Mouse (Mus musculus) ES-Bruce4 (cell line): ENCODE measurements at regions not wholly inside any gene's neighbourhood (a gene's known extent, or its start where the extent isn't known, plus 50 kb on each side); places are given as distances from the start of the nearest gene placed in this dataset.

Experiments used
- H3K27ac ChIP-seq: 2 replicates; pipeline ENCODE4 v1.5.1; 2012; ENCODE audit warnings: low read length, inconsistent platforms; ENCODE audit not compliant: insufficient read depth
- H3K27me3 ChIP-seq: 2 replicates; pipeline ENCODE4 v1.6.1; 2012; ENCODE audit warnings: mild to moderate bottlenecking, low read length, inconsistent platforms; ENCODE audit not compliant: control insufficient read depth, poor library complexity, insufficient read depth, severe bottlenecking
- H3K36me3 ChIP-seq: 2 replicates; pipeline ENCODE4 v1.6.1; 2012; ENCODE audit warnings: inconsistent platforms, mild to moderate bottlenecking, low read length, moderate library complexity; ENCODE audit not compliant: control insufficient read depth, poor library complexity, insufficient read depth, severe bottlenecking
- H3K4me1 ChIP-seq: one replicate; pipeline ENCODE4 v1.8.1; 2011; ENCODE audit warnings: low read length; ENCODE audit not compliant: control insufficient read depth, insufficient read depth
- H3K4me3 ChIP-seq: 2 replicates; pipeline ENCODE4 v1.5.1; 2011; ENCODE audit warnings: low read depth, mild to moderate bottlenecking, low read length
- H3K9ac ChIP-seq: 2 replicates; pipeline ENCODE4 v1.6.1; 2012; ENCODE audit warnings: low read depth, mild to moderate bottlenecking, inconsistent platforms; ENCODE audit not compliant: poor library complexity, severe bottlenecking
- H3K9me3 ChIP-seq: replicated peaks from 2 replicates; pipeline ENCODE4 v1.6.1; 2012; ENCODE audit warnings: mild to moderate bottlenecking, low read length, inconsistent platforms; ENCODE audit not compliant: control insufficient read depth, poor library complexity, insufficient read depth, severe bottlenecking
- CTCF ChIP-seq: IDR thresholded peaks from one replicate; pipeline ENCODE4 v1.8.1; 2011; ENCODE audit warnings: low read depth, low read length
- EP300 ChIP-seq: IDR thresholded peaks from 2 replicates; pipeline ENCODE4 v1.6.1; 2011; ENCODE audit warnings: low read depth, low read length; ENCODE audit not compliant: insufficient read depth
- POLR2A ChIP-seq: IDR thresholded peaks from one replicate; pipeline ENCODE4 v1.8.1; 2011; ENCODE audit warnings: low read length; ENCODE audit not compliant: insufficient read depth

DNA sequence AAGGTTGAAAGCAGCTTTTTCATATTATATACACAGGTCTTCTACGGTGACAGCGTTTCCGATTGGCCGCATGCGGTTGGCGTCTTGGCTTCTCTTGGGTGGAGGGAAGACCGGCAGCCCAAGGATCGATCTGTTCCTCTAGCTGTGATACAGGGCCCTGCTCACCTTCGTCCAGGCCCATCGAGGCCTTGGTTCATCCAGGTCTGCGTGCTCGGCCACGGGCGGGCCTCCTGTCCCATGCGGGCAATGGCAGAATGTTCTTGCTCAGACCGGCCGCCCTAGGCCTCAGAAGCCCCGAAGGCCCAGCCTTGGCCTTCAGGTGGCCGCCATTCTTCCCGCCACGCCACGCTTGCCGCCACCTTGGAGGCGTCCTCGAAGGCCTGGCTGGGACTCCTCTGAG lies 194.4 kb upstream of the Ppp6c start:
- Histone ChIP-seq H3K27me3 (no peaks in the 10 kb centered on the region), H3K9me3 (no peaks in the 10 kb centered on the region; the same call in 1 of the 2 replicates), H3K9ac (no peak overlapping the region), H3K4me3 (peak overlapping the region; percentile 45), H3K4me1 (no peaks in the 10 kb centered on the region), H3K36me3 (no peaks in the 10 kb centered on the region), H3K27ac (no peak overlapping the region)
- TF ChIP-seq CTCF: no peak
- TF ChIP-seq EP300: no peak
- TF ChIP-seq POLR2A: no peak

- H3K4me1 ChIP-seq: no peaks in the 10 kb centered on the region
- H3K27ac ChIP-seq: no peak overlapping the region
- H3K4me3 ChIP-seq: no peak overlapping the region
- no peaks in the 10 kb centered on the region for H3K27me3 ChIP-seq
- no peaks in the 10 kb centered on the region for H3K9me3 ChIP-seq
- H3K36me3 ChIP-seq: no peaks in the 10 kb centered on the region
- TF ChIP-seq EP300: no peak
- no peak for TF ChIP-seq POLR2A
- no peak for TF ChIP-seq CTCF
- no peak overlapping the region for H3K9ac ChIP-seq
Observed at GRCm38 (mm10) chr2:39400336-39400735, 174.1 kb upstream of the Ppp6c start.

- no peak overlapping the region for H3K9ac ChIP-seq
- TF ChIP-seq POLR2A (no peak), CTCF (peak; percentile 46)
- no peak overlapping the region for H3K4me3 ChIP-seq
- no peaks in the 10 kb centered on the region for H3K27me3 ChIP-seq
- H3K27ac ChIP-seq: no peak overlapping the region
- no peaks in the 10 kb centered on the region for H3K36me3 ChIP-seq
- H3K4me1 ChIP-seq: no peaks in the 10 kb centered on the region
- no peaks in the 10 kb centered on the region for H3K9me3 ChIP-seq
Observed at GRCm38 (mm10) chr2:39399523-39399922, 173.3 kb upstream of the Ppp6c start.

- no peak overlapping the region for H3K9ac ChIP-seq
Observed at GRCm38 (mm10) chr2:39394643-39395042, 168.4 kb upstream of the Ppp6c start.

DNA sequence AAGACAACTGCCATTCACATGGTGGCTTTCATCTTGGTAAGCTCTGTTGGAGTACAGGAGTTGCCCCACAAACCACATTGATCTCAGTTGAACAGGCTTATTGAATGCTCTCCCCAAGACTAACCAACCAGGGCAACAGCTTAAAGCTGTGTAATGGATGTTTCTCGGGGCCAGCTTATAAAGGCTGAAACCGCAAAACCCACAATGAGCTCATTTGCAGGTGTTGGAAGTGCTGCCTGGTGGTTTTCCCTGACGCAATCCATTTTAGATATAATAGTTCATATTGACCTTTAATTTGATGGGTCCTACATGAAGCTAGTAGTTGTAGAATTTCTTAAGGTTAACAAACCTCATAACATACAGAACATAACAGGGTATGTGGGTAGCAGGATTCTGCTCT lies 151.0 kb upstream of the Ppp6c start:
- H3K27ac ChIP-seq: no peak overlapping the region
- H3K27me3 ChIP-seq: no peaks in the 10 kb centered on the region
- no peaks in the 10 kb centered on the region for H3K36me3 ChIP-seq
- H3K4me3 ChIP-seq: no peak overlapping the region
- H3K9ac ChIP-seq: no peak overlapping the region
- no peaks in the 10 kb centered on the region for H3K4me1 ChIP-seq
- TF ChIP-seq POLR2A (no peak), EP300 (no peak), CTCF (no peak)
- no peaks in the 10 kb centered on the region for H3K9me3 ChIP-seq

More at GRCm38 (mm10) chr2:39394643-39395042, 168.4 kb upstream of the Ppp6c start:
- Histone ChIP-seq H3K36me3 (no peaks in the 10 kb centered on the region), H3K4me3 (no peak overlapping the region), H3K4me1 (no peaks in the 10 kb centered on the region), H3K9me3 (no peaks in the 10 kb centered on the region), H3K27ac (no peak overlapping the region), H3K27me3 (no peaks in the 10 kb centered on the region)
- TF ChIP-seq CTCF (peak; percentile 35), EP300 (no peak)

DNA sequence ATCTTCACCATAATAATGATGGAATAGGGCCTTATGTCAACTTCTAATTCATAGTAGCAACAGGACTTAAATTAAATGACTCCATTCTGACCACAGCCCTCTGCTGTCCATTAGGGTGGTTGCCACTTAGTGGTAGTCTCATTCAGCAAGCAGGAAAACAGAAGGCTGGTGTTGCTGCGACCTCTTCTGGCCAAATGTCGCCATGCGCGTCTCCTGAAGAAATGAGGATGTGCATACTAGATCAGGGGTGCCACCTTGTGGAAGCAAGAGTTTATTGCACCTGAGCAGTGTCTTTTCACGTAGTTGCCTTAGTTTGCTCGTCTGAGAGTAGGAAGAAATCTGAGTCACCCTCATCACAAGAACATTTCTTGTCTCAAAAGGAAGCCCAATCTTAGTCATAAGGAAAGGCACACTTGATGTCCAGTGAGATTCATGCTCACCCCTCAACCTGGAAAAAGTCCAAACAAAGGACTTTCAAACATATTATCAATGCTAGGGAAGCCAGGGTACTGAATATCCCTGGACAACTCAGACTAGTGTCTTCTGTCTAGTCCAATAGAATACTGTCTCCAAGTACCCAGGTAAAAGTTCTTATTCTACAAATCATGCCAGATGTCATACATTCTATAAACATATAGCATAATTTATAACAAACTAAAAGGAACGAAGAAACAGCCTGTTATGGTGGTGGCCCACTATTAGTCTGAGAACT lies 147.0 kb upstream of the Ppp6c start:
- Histone ChIP-seq H3K9me3 (no peaks in the 10 kb centered on the region), H3K27ac (no peak overlapping the region), H3K4me1 (no peaks in the 10 kb centered on the region), H3K27me3 (no peaks in the 10 kb centered on the region), H3K36me3 (no peaks in the 10 kb centered on the region), H3K9ac (no peak overlapping the region), H3K4me3 (no peak overlapping the region)
- TF ChIP-seq POLR2A (no peak), CTCF (peak; percentile 100), EP300 (no peak)
